Mouse (Mus musculus): ENCODE results near the gene Nos2. TPM values are rescaled to one million over a fixed set of nuclear protein-coding genes. Genes with fewer than 3 reads are reported as not detected.
A peak's percentile ranks its signal among the peaks of the same experiment; 100 is the strongest.
"Not testable (repeated sequence)": the region's sequence is repeated elsewhere in the genome, so short reads cannot be mapped to it uniquely, and the experiment has no call there.

The Nos2 gene
- polyA plus RNA-seq, 1 experiment from 2014 or later, result 1.4 TPM

GRCm38 (mm10) chr11:79005578-79006394 lies 85.2 kb downstream of the Nos2 start:
- no peak overlapping the region for H3K9ac ChIP-seq (ENCODE audit: low read length)
- H3K4me1 ChIP-seq (ENCODE audit: control insufficient read depth in 2 of 2, insufficient read depth in 2 of 2, low read length in 2 of 2), result peaks cover 5 to 10% of the 10 kb centered on the region in 2 experiments; a peak in 3 of 4 replicates
- H3K4me2 ChIP-seq (ENCODE audit: low read length), result no peak overlapping the region
- no peaks in the 10 kb centered on the region for H3K27me3 ChIP-seq (ENCODE audit: control insufficient read depth, insufficient read depth, low read length)
- WGBS, result 77% methylated on average over 14 of the region's 14 CpGs
- H3K4me3 ChIP-seq (ENCODE audit: control insufficient read depth in 1 of 2, insufficient read depth in 1 of 2, low read depth in 1 of 2, low read length in 2 of 2), result no peak overlapping the region
- no peak for ATAC-seq (ENCODE audit: insufficient number of reproducible peaks, insufficient read depth, low FRiP score, low read depth)
- H3K36me3 ChIP-seq (ENCODE audit: control insufficient read depth, insufficient read depth, low read length), result no peaks in the 10 kb centered on the region
- H3K27ac ChIP-seq (replicated peaks in 1 of 2; ENCODE audit: control insufficient read depth in 1 of 2, insufficient read depth in 1 of 2, low read depth in 2 of 2, low read length in 2 of 2), result no peak overlapping the region
- no peaks in the 10 kb centered on the region for H3K9me3 ChIP-seq (ENCODE audit: control insufficient read depth, low read length)

DNA sequence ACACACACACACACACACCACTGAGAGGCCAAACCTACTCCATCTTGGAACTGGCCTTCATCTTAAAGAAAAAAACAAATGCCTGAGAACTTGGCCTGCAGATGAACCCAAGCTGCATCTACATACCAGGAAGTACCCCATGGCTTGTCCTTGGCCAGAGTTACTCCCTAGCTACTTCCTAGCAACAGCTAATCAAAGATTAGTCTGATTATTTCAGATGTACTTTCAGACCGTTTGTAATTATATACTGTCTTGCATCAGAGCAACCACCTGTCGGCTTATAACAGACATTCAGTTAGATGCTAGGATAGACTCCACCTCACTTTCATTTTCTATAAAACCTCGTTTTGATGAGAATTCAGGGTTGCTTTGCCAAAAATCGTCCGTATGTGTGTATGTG lies 85.8 kb downstream of the Nos2 start:
- Histone ChIP-seq H3K4me1 (ENCODE audit: control insufficient read depth in 2 of 2, insufficient read depth in 2 of 2, low read length in 2 of 2) (peaks cover 5 to 10% of the 10 kb centered on the region in 2 experiments; a peak in 3 of 4 replicates), H3K9ac (ENCODE audit: low read length) (no peak overlapping the region), H3K4me3 (ENCODE audit: control insufficient read depth in 1 of 2, insufficient read depth in 1 of 2, low read depth in 1 of 2, low read length in 2 of 2) (no peak overlapping the region), H3K9me3 (ENCODE audit: control insufficient read depth, low read length) (no peaks in the 10 kb centered on the region), H3K27ac (replicated peaks in 1 of 2; ENCODE audit: control insufficient read depth in 1 of 2, insufficient read depth in 1 of 2, low read depth in 2 of 2, low read length in 2 of 2) (no peak overlapping the region), H3K4me2 (ENCODE audit: low read length) (no peak overlapping the region), H3K36me3 (ENCODE audit: control insufficient read depth, insufficient read depth, low read length) (no peaks in the 10 kb centered on the region), H3K27me3 (ENCODE audit: control insufficient read depth, insufficient read depth, low read length) (no peaks in the 10 kb centered on the region)
- whole genome bisulfite sequencing, result 64% methylated on average over 5 of the region's 5 CpGs
- no peak for ATAC-seq (ENCODE audit: insufficient number of reproducible peaks, insufficient read depth, low FRiP score, low read depth)

DNA sequence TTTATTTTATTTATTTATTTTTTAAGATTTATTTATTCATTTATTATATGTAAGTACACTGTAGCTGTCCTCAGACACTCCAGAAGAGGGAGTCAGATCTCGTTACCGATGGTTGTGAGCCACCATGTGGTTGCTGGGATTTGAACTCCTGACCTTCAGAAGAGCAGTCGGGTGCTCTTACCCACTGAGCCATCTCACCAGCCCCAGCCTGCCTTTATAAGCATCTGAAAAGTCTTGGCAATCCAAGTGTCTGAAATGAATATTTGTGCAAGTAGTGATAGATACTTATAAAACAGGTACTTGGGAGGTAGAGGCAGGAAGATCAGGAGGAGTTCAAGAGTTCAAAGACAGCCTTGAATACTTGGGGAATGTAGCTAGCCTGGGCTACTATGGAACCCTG lies 86.8 kb downstream of the Nos2 start:
- 77% methylated on average over 3 of the region's 3 CpGs for WGBS
- not testable (repeated sequence) for H3K4me2 ChIP-seq (ENCODE audit: low read length); H3K9me3 ChIP-seq (ENCODE audit: control insufficient read depth, low read length); H3K27me3 ChIP-seq (ENCODE audit: control insufficient read depth, insufficient read depth, low read length); H3K27ac ChIP-seq (replicated peaks in 1 of 2; ENCODE audit: control insufficient read depth in 1 of 2, insufficient read depth in 1 of 2, low read depth in 2 of 2, low read length in 2 of 2); ATAC-seq (ENCODE audit: insufficient number of reproducible peaks, insufficient read depth, low FRiP score, low read depth); H3K36me3 ChIP-seq (ENCODE audit: control insufficient read depth, insufficient read depth, low read length); H3K4me1 ChIP-seq (ENCODE audit: control insufficient read depth in 2 of 2, insufficient read depth in 2 of 2, low read length in 2 of 2); H3K9ac ChIP-seq (ENCODE audit: low read length); H3K4me3 ChIP-seq (ENCODE audit: control insufficient read depth in 1 of 2, insufficient read depth in 1 of 2, low read depth in 1 of 2, low read length in 2 of 2)

DNA sequence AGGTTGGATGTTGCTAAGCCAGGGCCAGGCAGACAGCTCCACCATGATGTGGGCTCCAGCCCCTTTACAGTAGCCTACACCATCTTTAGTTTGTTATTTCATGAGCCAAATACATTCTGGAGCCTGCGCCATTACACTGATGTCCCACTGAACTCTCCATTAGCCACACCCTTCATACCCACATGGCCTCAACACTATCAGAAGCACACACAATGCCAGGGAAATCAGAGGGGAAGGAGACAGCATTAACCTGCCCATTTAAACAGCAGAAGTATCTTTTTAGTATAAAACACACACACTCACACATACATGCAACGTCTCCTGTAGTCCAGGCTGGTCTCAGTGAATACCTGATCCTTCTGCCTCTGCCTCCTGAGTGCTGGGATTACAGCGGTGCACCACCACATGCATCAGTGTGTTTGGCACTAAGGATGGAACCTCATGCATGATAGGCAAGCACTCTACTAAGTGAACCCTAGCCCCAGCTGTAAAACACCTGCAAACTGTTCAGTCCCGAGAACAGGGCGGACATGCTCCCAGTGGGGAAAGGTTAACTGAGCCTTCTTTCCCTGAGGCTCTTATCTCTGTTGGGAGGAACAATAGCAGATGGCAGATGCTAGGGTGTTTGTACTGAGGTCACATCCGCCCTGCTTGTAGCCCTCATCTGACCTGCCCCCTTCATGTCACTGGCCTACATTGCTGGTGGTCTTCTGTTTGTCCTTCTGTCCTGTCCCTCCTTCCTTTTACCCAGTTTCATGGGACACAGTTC lies 87.6 kb downstream of the Nos2 start:
- ATAC-seq (ENCODE audit: insufficient number of reproducible peaks, insufficient read depth, low FRiP score, low read depth), result no peak
- Histone ChIP-seq H3K36me3 (ENCODE audit: control insufficient read depth, insufficient read depth, low read length) (no peaks in the 10 kb centered on the region), H3K4me2 (ENCODE audit: low read length) (no peak overlapping the region), H3K9me3 (ENCODE audit: control insufficient read depth, low read length) (no peaks in the 10 kb centered on the region), H3K4me1 (ENCODE audit: control insufficient read depth in 2 of 2, insufficient read depth in 2 of 2, low read length in 2 of 2) (peaks cover 4 to 9% of the 10 kb centered on the region in 2 experiments; a peak in 3 of 4 replicates), H3K4me3 (ENCODE audit: control insufficient read depth in 1 of 2, insufficient read depth in 1 of 2, low read depth in 1 of 2, low read length in 2 of 2) (no peak overlapping the region), H3K9ac (ENCODE audit: low read length) (no peak overlapping the region), H3K27ac (replicated peaks in 1 of 2; ENCODE audit: control insufficient read depth in 1 of 2, insufficient read depth in 1 of 2, low read depth in 2 of 2, low read length in 2 of 2) (0 out of 4 replicates have a peak overlapping the region, but pooled peaks of 1 of the 2 experiments have one; percentile 4), H3K27me3 (ENCODE audit: control insufficient read depth, insufficient read depth, low read length) (no peaks in the 10 kb centered on the region)
- 73% methylated on average over 6 of the region's 6 CpGs for WGBS

GRCm38 (mm10) chr11:79008891-79009290 lies 88.3 kb downstream of the Nos2 start:
- no peaks in the 10 kb centered on the region for H3K9me3 ChIP-seq (ENCODE audit: control insufficient read depth, low read length)
- H3K4me2 ChIP-seq (ENCODE audit: low read length), result no peak overlapping the region
- no peak overlapping the region for H3K4me3 ChIP-seq (ENCODE audit: control insufficient read depth in 1 of 2, insufficient read depth in 1 of 2, low read depth in 1 of 2, low read length in 2 of 2)
- no peak overlapping the region for H3K9ac ChIP-seq (ENCODE audit: low read length)
- H3K36me3 ChIP-seq (ENCODE audit: control insufficient read depth, insufficient read depth, low read length), result no peaks in the 10 kb centered on the region
- 80% methylated on average over 7 of the region's 7 CpGs for WGBS
- H3K27me3 ChIP-seq (ENCODE audit: control insufficient read depth, insufficient read depth, low read length), result no peaks in the 10 kb centered on the region
- ATAC-seq (ENCODE audit: insufficient number of reproducible peaks, insufficient read depth, low FRiP score, low read depth), result no peak
- 0 out of 4 replicates have a peak overlapping the region, but pooled peaks of 1 of the 2 experiments have one; percentile 4 for H3K27ac ChIP-seq (replicated peaks in 1 of 2; ENCODE audit: control insufficient read depth in 1 of 2, insufficient read depth in 1 of 2, low read depth in 2 of 2, low read length in 2 of 2)
- peaks cover 0 to 3% of the 10 kb centered on the region in 2 experiments; a peak in 1 of 4 replicates for H3K4me1 ChIP-seq (ENCODE audit: control insufficient read depth in 2 of 2, insufficient read depth in 2 of 2, low read length in 2 of 2)

Other genes with a start within 250 kb of the Nos2 start
- 14.6 and 14.9 TPM in 2 replicates for gene Nlk, start 223.4 kb upstream of the Nos2 start, polyA plus RNA-seq (2014; fragmentation: Nextera tagmentation; extraction: Ambion mirVana)
- 29.3 and 34.4 TPM in 2 replicates for gene Ccnq, start 169.1 kb upstream of the Nos2 start, polyA plus RNA-seq (2014; fragmentation: Nextera tagmentation; extraction: Ambion mirVana)
- gene Lyrm9, start 94.2 kb upstream of the Nos2 start, polyA plus RNA-seq (2014; fragmentation: Nextera tagmentation; extraction: Ambion mirVana), result 31.0 and 41.2 TPM in 2 replicates
- 63.4 and 65.2 TPM in 2 replicates for gene Lgals9, start 64.2 kb downstream of the Nos2 start, polyA plus RNA-seq (2014; fragmentation: Nextera tagmentation; extraction: Ambion mirVana)
- 4.3 and 5.8 TPM in 2 replicates for gene Ksr1, start 225.6 kb downstream of the Nos2 start, polyA plus RNA-seq (2014; fragmentation: Nextera tagmentation; extraction: Ambion mirVana)